Mouse (Mus musculus): Measurements from ENCODE around the gene Abt1.

DNA sequence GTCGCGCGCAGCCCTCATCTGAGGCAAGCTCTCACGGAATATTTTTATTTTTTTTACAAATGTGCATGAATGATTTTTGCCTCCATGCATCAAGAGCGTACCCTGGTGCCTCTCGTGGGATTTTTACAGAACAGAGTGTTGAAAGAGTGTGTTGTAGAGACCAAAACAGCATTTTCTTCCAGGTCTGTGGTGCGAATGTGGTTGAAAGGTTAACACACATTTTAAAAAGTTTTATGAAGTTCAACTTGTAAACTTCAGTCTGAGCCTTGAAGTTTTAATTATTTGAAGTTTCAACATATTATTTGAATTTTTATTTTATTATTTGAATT is 350 bp upstream of the Abt1 start:
- TF ChIP-seq CTCF (IDR thresholded peaks at IDR 0.05; ENCODE audit: borderline replicate concordance, extremely low read depth, insufficient read depth, insufficient read length) (no peak), POLR2A (IDR thresholded peaks at IDR 0.05; ENCODE audit: borderline replicate concordance, extremely low read depth, insufficient read depth, insufficient read length, poor library complexity, severe bottlenecking) (no peak)

All from brain, embryonic 14.5 days (tissue).